Mouse (Mus musculus): ENCODE data around the gene 6430548M08Rik.

GRCm38 (mm10) chr8:120207364-120207763 is 93.4 kb downstream of the 6430548M08Rik start:
- TF ChIP-seq POLR2A (IDR thresholded peaks at IDR 0.05; ENCODE audit: borderline replicate concordance, extremely low read depth, insufficient read depth, insufficient read length, poor library complexity, severe bottlenecking): no peak
- no peak; the same call in 1 of the 2 replicates for TF ChIP-seq CTCF (IDR thresholded peaks at IDR 0.05; ENCODE audit: borderline replicate concordance, extremely low read depth, insufficient read depth, insufficient read length)

Measured in brain, embryonic 14.5 days (tissue).